Mouse (Mus musculus) adrenal gland (tissue): ENCODE data around the gene Tm9sf3.

Experiments used
- intact Hi-C: fragments of 180-260 bp; cut with DNase I; formaldehyde crosslinking; loops from one replicate; pipeline ENCODE4 v1.15.1; 2025

Tm9sf3 gene

GRCm38 (mm10) chr19:41190876-41191434 lies 72.8 kb downstream of the Tm9sf3 start:
- intact Hi-C loops, result no loop called here

- intact Hi-C loops, result no loop called here
Observed at GRCm38 (mm10) chr19:41177331-41177730, 86.5 kb downstream of the Tm9sf3 start.

GRCm38 (mm10) chr19:41176881-41177280 lies 86.9 kb downstream of the Tm9sf3 start:
- intact Hi-C loops, result no loop called here

- intact Hi-C loops, result no loop called here
Observed at GRCm38 (mm10) chr19:41165914-41166235, 97.9 kb downstream of the Tm9sf3 start.

GRCm38 (mm10) chr19:41165144-41165913 lies 98.5 kb downstream of the Tm9sf3 start:
- intact Hi-C loops, result no loop called here

- intact Hi-C loops, result no loop called here
Observed at GRCm38 (mm10) chr19:41164447-41165095, 99.2 kb downstream of the Tm9sf3 start.
